Mouse (Mus musculus) midbrain, embryonic 12.5 days (tissue): ENCODE data around the gene Notch2. TPM values are rescaled to one million over a fixed set of nuclear protein-coding genes. Genes with fewer than 3 reads are reported as not detected.

Source experiments
- ATAC-seq: fragments of 200-750 bp; cut with Nextera tagmentation; 2 replicates; pipeline ENCODE4 v1.8.0; 2017; ENCODE audit warnings: low read depth, moderate TSS enrichment, moderate library complexity; ENCODE audit not compliant: low FRiP score
- H3K27ac ChIP-seq: fragments of 300-500 bp; sonication (generic); replicated peaks from 2 replicates; pipeline ENCODE4 v1.5.1; 2016; ENCODE audit warnings: mild to moderate bottlenecking
- H3K27me3 ChIP-seq: fragments of 300-500 bp; sonication (generic); 2 replicates; pipeline ENCODE4 v1.6.1; 2016; ENCODE audit warnings: mild to moderate bottlenecking
- H3K36me3 ChIP-seq: fragments of 300-500 bp; sonication (generic); 2 replicates; pipeline ENCODE4 v1.6.1; 2016
- H3K4me1 ChIP-seq: fragments of 300-500 bp; sonication (generic); 2 replicates; pipeline ENCODE4 v1.6.1; 2016
- H3K4me2 ChIP-seq: fragments of 300-500 bp; sonication (generic); replicated peaks from 2 replicates; pipeline ENCODE4 v1.6.1; 2016; ENCODE audit warnings: mild to moderate bottlenecking, moderate library complexity
- H3K4me3 ChIP-seq: fragments of 300-500 bp; sonication (generic); 2 replicates; pipeline ENCODE4 v1.5.1; 2016; ENCODE audit warnings: mild to moderate bottlenecking
- H3K9ac ChIP-seq: fragments of 300-500 bp; sonication (generic); replicated peaks from 2 replicates; pipeline ENCODE4 v1.6.1; 2016; ENCODE audit warnings: mild to moderate bottlenecking, moderate library complexity
- H3K9me3 ChIP-seq: fragments of 300-500 bp; sonication (generic); 2 replicates; pipeline ENCODE4 v1.6.1; 2016; ENCODE audit warnings: mild to moderate bottlenecking
- WGBS: fragments of 180-500 bp; shearing (Covaris S2); methylation state at CpG from one replicate; pipeline ENCODE4 v1.1.7; 2016; 5-methylcytosine and 5-hydroxymethylcytosine counted together
- polyA plus RNA-seq: library from polyadenylated mRNA; unstranded; fragments of >200 nt; fragmentation: Nextera tagmentation; extraction: Ambion mirVana; gene quantifications from 2 replicates; pipeline ENCODE4 v1.2.1, GENCODE M21; 2016

Gene Notch2
- polyA plus RNA-seq, 1 experiment from 2014 or later, result 20.7 TPM

DNA sequence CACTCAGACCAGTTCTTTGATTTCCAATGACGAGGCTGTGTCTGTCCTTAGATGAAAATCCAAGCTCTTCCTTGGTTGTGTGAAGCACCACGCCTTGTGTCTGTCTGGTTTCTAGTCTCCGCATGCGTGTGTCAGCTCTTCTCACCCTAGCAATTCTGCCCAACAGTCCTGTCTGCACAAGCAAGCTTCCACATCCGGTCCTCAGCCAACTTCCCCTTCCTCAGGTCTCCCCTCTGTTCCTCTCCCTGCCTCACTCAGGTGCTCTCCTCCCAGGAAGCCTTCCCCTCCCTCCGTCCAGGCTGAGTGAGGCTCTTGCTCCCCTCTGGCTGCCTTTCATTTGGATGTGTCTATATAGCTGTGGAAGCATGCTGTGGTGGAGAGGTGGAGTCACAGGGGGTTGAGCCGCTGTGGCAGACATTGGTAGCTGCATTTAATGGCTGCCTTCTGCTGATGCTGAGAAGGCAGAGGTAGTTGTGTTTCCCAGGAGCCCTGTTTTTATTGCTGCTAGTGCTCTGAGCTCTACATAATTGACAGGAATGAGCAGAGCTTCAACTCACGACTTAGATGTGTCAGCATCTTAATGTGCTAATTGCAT is 70.8 kb downstream of the Notch2 start:
- Histone ChIP-seq H3K36me3 (peaks cover 13% of the 10 kb centered on the region; the same call in 1 of the 2 replicates), H3K27ac (0 out of 2 replicates have a peak overlapping the region, but pooled peaks have one; percentile 36), H3K4me1 (peaks cover 5% of the 10 kb centered on the region; the same call in 1 of the 2 replicates), H3K4me3 (no peak overlapping the region), H3K9ac (no peak overlapping the region), H3K4me2 (no peak overlapping the region), H3K9me3 (no peaks in the 10 kb centered on the region), H3K27me3 (no peaks in the 10 kb centered on the region)
- 76% methylated on average over 8 of the region's 8 CpGs for WGBS
- ATAC-seq, result no peak

DNA sequence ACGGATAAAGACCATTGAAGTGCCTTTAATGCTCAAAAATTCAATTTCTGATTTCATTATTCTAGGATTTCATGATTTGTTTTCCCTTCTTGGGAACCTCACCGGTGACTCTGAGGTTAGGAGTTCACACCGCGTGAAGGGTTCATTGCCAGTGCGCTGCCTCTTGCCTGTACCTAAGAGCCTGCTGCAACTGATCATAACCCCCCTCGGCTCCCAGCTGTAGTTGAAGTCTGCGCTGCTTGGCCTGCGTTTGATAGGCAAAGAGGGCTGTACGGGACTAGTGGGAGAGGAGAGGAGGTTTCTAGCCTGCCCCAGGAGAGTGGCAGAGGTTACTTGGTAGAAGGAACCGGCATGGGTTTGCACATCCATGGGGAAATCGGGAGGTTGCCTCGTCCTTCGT is 71.5 kb downstream of the Notch2 start:
- Histone ChIP-seq H3K4me2 (no peak overlapping the region), H3K27me3 (no peaks in the 10 kb centered on the region), H3K27ac (no peak overlapping the region; the same call in 1 of the 2 replicates), H3K4me1 (peaks cover 5% of the 10 kb centered on the region; the same call in 1 of the 2 replicates), H3K36me3 (peaks cover 13% of the 10 kb centered on the region; the same call in 1 of the 2 replicates), H3K9ac (no peak overlapping the region), H3K9me3 (no peaks in the 10 kb centered on the region), H3K4me3 (no peak overlapping the region)
- WGBS, result 72% methylated on average over 13 of the region's 13 CpGs
- ATAC-seq, result no peak

DNA sequence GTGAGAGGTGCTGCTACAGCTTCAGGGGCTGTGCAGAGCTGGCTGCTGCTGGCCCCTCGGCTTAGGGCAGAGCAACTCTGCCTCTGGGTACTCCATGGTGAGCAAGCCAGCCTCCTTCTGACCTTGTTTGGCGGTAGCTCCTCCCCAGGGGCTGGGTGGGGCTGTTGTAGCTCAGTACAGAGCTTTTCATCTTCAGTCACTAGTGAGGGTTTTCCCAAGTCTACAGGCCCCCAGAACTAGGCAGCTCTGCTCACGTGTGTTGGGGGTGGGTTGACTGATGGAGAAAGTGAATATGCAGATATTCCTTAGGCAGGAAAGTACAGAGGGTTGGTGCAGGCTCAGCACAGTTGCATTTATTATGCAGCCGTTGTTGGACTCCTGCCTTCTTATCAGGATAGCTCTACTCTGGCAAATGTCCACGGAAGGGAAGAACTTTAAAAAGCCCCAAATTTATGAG is 72.5 kb downstream of the Notch2 start:
- Histone ChIP-seq H3K36me3 (peaks cover 13% of the 10 kb centered on the region; the same call in 1 of the 2 replicates), H3K9me3 (no peaks in the 10 kb centered on the region), H3K9ac (no peak overlapping the region), H3K27me3 (no peaks in the 10 kb centered on the region), H3K4me2 (no peak overlapping the region), H3K4me1 (peaks cover 5% of the 10 kb centered on the region; the same call in 1 of the 2 replicates), H3K4me3 (no peak overlapping the region), H3K27ac (no peak overlapping the region)
- no peak for ATAC-seq
- 46% methylated on average over 5 of the region's 5 CpGs for WGBS

DNA sequence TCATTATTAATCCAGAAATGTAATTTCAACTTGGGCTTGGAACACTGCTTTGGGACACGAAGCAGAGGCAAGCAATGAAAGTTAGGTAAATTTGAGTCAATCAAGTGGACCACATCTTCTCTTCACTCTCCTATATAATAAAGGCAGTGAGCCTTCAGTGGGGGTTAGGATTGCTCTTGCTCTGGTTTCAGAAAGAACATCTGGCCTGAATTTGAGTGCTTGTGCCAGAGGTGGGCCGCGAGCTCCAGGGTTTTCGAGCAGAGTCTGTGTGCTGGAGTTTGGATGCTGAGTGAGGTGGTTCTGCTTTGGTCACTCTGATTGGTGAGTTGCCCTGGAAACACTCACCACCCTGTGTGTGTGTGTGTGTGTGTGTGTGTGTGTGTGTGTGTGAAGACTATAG is 73.1 kb downstream of the Notch2 start:
- Histone ChIP-seq H3K4me2 (no peak overlapping the region), H3K36me3 (peaks cover 13% of the 10 kb centered on the region; the same call in 1 of the 2 replicates), H3K9me3 (no peaks in the 10 kb centered on the region), H3K27me3 (no peaks in the 10 kb centered on the region), H3K4me3 (no peak overlapping the region), H3K27ac (no peak overlapping the region), H3K4me1 (peaks cover 5% of the 10 kb centered on the region; the same call in 1 of the 2 replicates), H3K9ac (no peak overlapping the region)
- 88% methylated on average over 4 of the region's 4 CpGs for WGBS
- ATAC-seq, result no peak

GRCm38 (mm10) chr3:98086860-98087259 is 73.5 kb downstream of the Notch2 start:
- WGBS, result 88% methylated on average over 5 of the region's 5 CpGs

GRCm38 (mm10) chr3:98087551-98087950 is 74.2 kb downstream of the Notch2 start:
- Histone ChIP-seq H3K4me1 (peaks cover 5% of the 10 kb centered on the region; the same call in 1 of the 2 replicates), H3K4me3 (no peak overlapping the region), H3K9ac (no peak overlapping the region), H3K27me3 (no peaks in the 10 kb centered on the region), H3K27ac (no peak overlapping the region), H3K9me3 (no peaks in the 10 kb centered on the region), H3K4me2 (no peak overlapping the region), H3K36me3 (0 out of 2 replicates have a peak, but pooled peaks cover 5% of the 10 kb centered on the region)
- ATAC-seq, result no peak
- WGBS, result 87% methylated on average over 3 of the region's 3 CpGs

More at GRCm38 (mm10) chr3:98086860-98087259, 73.5 kb downstream of the Notch2 start:
- Histone ChIP-seq H3K4me3 (no peak overlapping the region), H3K27me3 (no peaks in the 10 kb centered on the region), H3K36me3 (peaks cover 9% of the 10 kb centered on the region; the same call in 1 of the 2 replicates), H3K9ac (no peak overlapping the region), H3K9me3 (no peaks in the 10 kb centered on the region), H3K4me1 (peaks cover 5% of the 10 kb centered on the region; the same call in 1 of the 2 replicates), H3K27ac (no peak overlapping the region), H3K4me2 (no peak overlapping the region)
- no peak for ATAC-seq

GRCm38 (mm10) chr3:98089702-98090101 is 76.4 kb downstream of the Notch2 start:
- no peak overlapping the region for H3K27ac ChIP-seq
- peaks cover 18% of the 10 kb centered on the region for H3K4me1 ChIP-seq
- no peaks in the 10 kb centered on the region for H3K36me3 ChIP-seq
- 80% methylated on average over 5 of the region's 5 CpGs for WGBS
- H3K4me3 ChIP-seq, result no peak overlapping the region
- no peaks in the 10 kb centered on the region for H3K9me3 ChIP-seq
- no peaks in the 10 kb centered on the region for H3K27me3 ChIP-seq
- no peak for ATAC-seq
- no peak overlapping the region for H3K9ac ChIP-seq
- H3K4me2 ChIP-seq, result no peak overlapping the region

DNA sequence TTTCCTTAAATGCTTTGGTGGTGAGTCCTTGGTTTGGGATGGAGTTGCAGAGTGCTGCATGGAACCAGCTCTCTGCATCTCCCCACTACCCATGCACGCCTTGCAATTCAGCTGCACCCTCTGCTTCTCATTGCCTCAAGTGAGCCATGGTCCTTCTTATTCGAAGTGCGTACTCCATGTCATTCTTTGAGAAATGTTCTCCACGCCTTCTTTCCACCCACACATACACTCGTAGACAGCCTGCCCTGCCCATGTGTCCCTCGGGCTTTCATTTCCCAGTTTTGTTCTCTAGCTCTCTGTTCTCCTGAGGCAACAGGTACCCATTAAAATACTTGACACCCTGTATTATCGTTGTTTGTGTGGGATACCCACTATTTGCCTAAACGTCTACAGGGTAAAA is 76.8 kb downstream of the Notch2 start:
- H3K9ac ChIP-seq, result no peak overlapping the region
- no peaks in the 10 kb centered on the region for H3K36me3 ChIP-seq
- H3K27ac ChIP-seq, result no peak overlapping the region
- WGBS, result 88% methylated on average over 8 of the region's 8 CpGs
- no peak for ATAC-seq
- H3K4me1 ChIP-seq, result peaks cover 23% of the 10 kb centered on the region
- no peak overlapping the region for H3K4me3 ChIP-seq
- no peaks in the 10 kb centered on the region for H3K27me3 ChIP-seq
- no peak overlapping the region for H3K4me2 ChIP-seq
- no peaks in the 10 kb centered on the region for H3K9me3 ChIP-seq

GRCm38 (mm10) chr3:98092680-98093370 is 79.5 kb downstream of the Notch2 start:
- no peak overlapping the region for H3K4me2 ChIP-seq
- WGBS, result 78% methylated on average over 10 of the region's 10 CpGs
- H3K4me3 ChIP-seq, result no peak overlapping the region
- no peaks in the 10 kb centered on the region for H3K27me3 ChIP-seq
- no peak overlapping the region for H3K27ac ChIP-seq
- no peak for ATAC-seq
- H3K9me3 ChIP-seq, result no peaks in the 10 kb centered on the region
- no peak overlapping the region for H3K9ac ChIP-seq
- H3K4me1 ChIP-seq, result peaks cover 29% of the 10 kb centered on the region
- 0 out of 2 replicates have a peak, but pooled peaks cover 3% of the 10 kb centered on the region for H3K36me3 ChIP-seq

GRCm38 (mm10) chr3:98093954-98094353 is 80.6 kb downstream of the Notch2 start:
- 18% methylated on average over 5 of the region's 5 CpGs for WGBS
- H3K9ac ChIP-seq, result no peak overlapping the region
- no peaks in the 10 kb centered on the region for H3K27me3 ChIP-seq
- H3K9me3 ChIP-seq, result no peaks in the 10 kb centered on the region
- ATAC-seq, result peak; percentile 67; the same call in 1 of the 2 replicates
- H3K4me3 ChIP-seq, result no peak overlapping the region
- H3K4me1 ChIP-seq, result peaks cover 29% of the 10 kb centered on the region
- peak overlapping the region; percentile 54; the same call in 1 of the 2 replicates for H3K27ac ChIP-seq
- peaks cover 12% of the 10 kb centered on the region; the same call in 1 of the 2 replicates for H3K36me3 ChIP-seq
- no peak overlapping the region for H3K4me2 ChIP-seq

DNA sequence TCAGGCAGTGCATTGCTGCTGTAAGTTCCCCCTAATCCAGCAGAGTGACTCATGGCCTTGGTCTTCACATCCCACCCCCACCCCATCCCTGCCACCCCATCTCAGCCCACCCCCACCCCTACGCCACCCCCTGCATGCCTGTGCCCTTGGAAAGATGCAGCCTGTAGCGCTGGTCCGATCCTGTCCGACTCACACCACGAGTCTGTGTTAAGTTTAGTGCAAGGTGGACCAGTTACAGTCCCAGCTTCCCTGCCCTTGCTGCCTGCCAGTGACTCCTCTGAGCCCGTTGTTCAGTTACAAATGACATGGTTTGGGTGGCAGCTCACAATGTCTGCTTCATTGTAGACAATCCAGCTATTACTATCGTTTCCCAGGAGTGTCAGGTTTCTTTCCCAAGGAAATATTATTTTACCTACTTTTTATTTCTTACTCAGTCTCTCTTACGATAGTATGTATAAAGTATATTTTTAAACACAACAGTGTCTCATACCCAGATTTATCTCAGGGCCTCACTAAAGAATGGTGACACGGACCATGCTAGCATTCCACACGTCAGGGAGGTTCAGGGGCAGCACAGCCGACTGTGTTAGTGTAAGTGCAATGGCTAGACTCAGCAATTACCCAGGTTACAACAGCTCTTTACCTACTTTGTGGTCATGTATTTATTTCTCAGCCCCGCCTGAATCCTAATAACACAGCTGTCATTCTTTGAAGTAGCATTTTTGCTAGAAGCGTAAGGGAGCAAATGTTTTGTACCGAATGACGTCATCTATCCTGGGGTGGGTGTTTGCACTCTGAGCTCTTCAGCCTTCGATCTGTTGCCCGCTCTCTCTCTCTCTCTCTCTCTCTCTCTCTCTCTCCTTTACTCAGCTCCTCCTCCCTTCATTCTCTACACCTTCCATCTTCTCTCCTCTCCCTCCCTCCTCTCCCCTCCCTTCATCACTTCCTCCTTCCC is 81.6 kb downstream of the Notch2 start:
- 0 out of 2 replicates have a peak, but pooled peaks have one; percentile 44 for ATAC-seq
- H3K9me3 ChIP-seq, result no peaks in the 10 kb centered on the region
- H3K27ac ChIP-seq, result 0 out of 2 replicates have a peak overlapping the region, but pooled peaks have one; percentile 25
- peaks cover 20% of the 10 kb centered on the region for H3K36me3 ChIP-seq
- H3K27me3 ChIP-seq, result no peaks in the 10 kb centered on the region
- H3K4me1 ChIP-seq, result peaks cover 29% of the 10 kb centered on the region
- 76% methylated on average over 17 of the region's 17 CpGs for whole genome bisulfite sequencing
- no peak overlapping the region for H3K4me2 ChIP-seq
- H3K9ac ChIP-seq, result no peak overlapping the region
- H3K4me3 ChIP-seq, result no peak overlapping the region
